Mouse (Mus musculus) midbrain, embryonic 13.5 days (tissue): ENCODE results near the gene Dhrs13. TPM values are rescaled to one million over a fixed set of nuclear protein-coding genes. Genes with fewer than 3 reads are reported as not detected.

Experiments
- ATAC-seq: fragments of 200-750 bp; cut with Nextera tagmentation; 2 replicates; pipeline ENCODE4 v1.8.0; 2017; ENCODE audit warnings: mild to moderate bottlenecking, moderate TSS enrichment, moderate library complexity
- H3K27ac ChIP-seq: fragments of 300-500 bp; sonication (generic); 2 replicates; pipeline ENCODE4 v1.5.1; 2015; ENCODE audit warnings: inconsistent platforms, mild to moderate bottlenecking, moderate library complexity
- H3K27me3 ChIP-seq: fragments of 300-500 bp; sonication (generic); 2 replicates; pipeline ENCODE4 v1.6.1; 2015; ENCODE audit warnings: mild to moderate bottlenecking, inconsistent platforms
- H3K36me3 ChIP-seq: fragments of 300-500 bp; sonication (generic); 2 replicates; pipeline ENCODE4 v1.6.1; 2015; ENCODE audit warnings: mild to moderate bottlenecking, inconsistent platforms
- H3K4me1 ChIP-seq: fragments of 300-500 bp; sonication (generic); replicated peaks from 2 replicates; pipeline ENCODE4 v1.6.1; 2015; ENCODE audit warnings: inconsistent platforms
- H3K4me2 ChIP-seq: fragments of 300-500 bp; sonication (generic); replicated peaks from 2 replicates; pipeline ENCODE4 v1.6.1; 2015; ENCODE audit warnings: moderate library complexity, mild to moderate bottlenecking, inconsistent platforms
- H3K4me3 ChIP-seq: fragments of 300-500 bp; sonication (generic); replicated peaks from 2 replicates; pipeline ENCODE4 v1.5.1; 2015; ENCODE audit warnings: mild to moderate bottlenecking, inconsistent platforms
- H3K9ac ChIP-seq: fragments of 300-500 bp; sonication (generic); replicated peaks from 2 replicates; pipeline ENCODE4 v1.6.1; 2015; ENCODE audit warnings: mild to moderate bottlenecking, inconsistent platforms
- H3K9me3 ChIP-seq: fragments of 300-500 bp; sonication (generic); 2 replicates; pipeline ENCODE4 v1.6.1; 2016; ENCODE audit warnings: mild to moderate bottlenecking, inconsistent platforms
- WGBS: fragments of 180-500 bp; shearing (Covaris S2); methylation state at CpG from one replicate; pipeline ENCODE4 v1.1.7; 2015; 5-methylcytosine and 5-hydroxymethylcytosine counted together
- polyA plus RNA-seq: library from polyadenylated mRNA; unstranded; fragments of >200 nt; fragmentation: Nextera tagmentation; extraction: Ambion mirVana; gene quantifications from 2 replicates; pipeline ENCODE4 v1.2.1, GENCODE M21; 2015

Gene Dhrs13
- polyA plus RNA-seq = 31.6 and 32.4 TPM in 2 replicates

- H3K4me1 ChIP-seq = peaks cover 36% of the 10 kb centered on the region
- peak within 1 kb of the TSS; percentile 74 for H3K4me2 ChIP-seq
- ATAC-seq = peak; percentile 96
- H3K9me3 ChIP-seq = no peaks in the 10 kb centered on the region
- no peaks in the 10 kb centered on the region for H3K27me3 ChIP-seq
- under 1% methylated on average over 93 of the region's 96 CpGs for WGBS
- H3K27ac ChIP-seq = peak within 1 kb of the TSS; percentile 97
- peak within 1 kb of the TSS; percentile 72 for H3K4me3 ChIP-seq
- H3K9ac ChIP-seq = peak within 1 kb of the TSS; percentile 86
- peaks cover 46% of the 10 kb centered on the region for H3K36me3 ChIP-seq
Observed at GRCm38 (mm10) chr11:78031947-78032808, at the start of gene Dhrs13. Gene Dhrs13 (plus strand): TSS chr11:78032280.

- Histone ChIP-seq H3K27ac (peak within 1 kb of the TSS; percentile 97), H3K36me3 (peaks cover 19% of the 10 kb centered on the region), H3K4me2 (peak within 1 kb of the TSS; percentile 91), H3K27me3 (peaks cover 13% of the 10 kb centered on the region), H3K4me3 (peak within 1 kb of the TSS; percentile 100), H3K9me3 (no peaks in the 10 kb centered on the region), H3K4me1 (peaks cover 27% of the 10 kb centered on the region), H3K9ac (peak within 1 kb of the TSS; percentile 99)
- under 1% methylated on average over 57 of the region's 62 CpGs for WGBS
- peak; percentile 85 for ATAC-seq
Observed at GRCm38 (mm10) chr11:77982441-77982905, 49.6 kb upstream of the Dhrs13 start, which contains the start of gene Phf12. Gene Phf12 (plus strand): TSS chr11:77982754.

GRCm38 (mm10) chr11:77983191-77983936 lies 48.7 kb upstream of the Dhrs13 start:
- ATAC-seq = no peak
- peaks cover 27% of the 10 kb centered on the region for H3K4me1 ChIP-seq
- H3K9ac ChIP-seq = peak overlapping the region; percentile 99
- H3K36me3 ChIP-seq = peaks cover 12% of the 10 kb centered on the region
- 1% methylated on average over 29 of the region's 32 CpGs for WGBS
- H3K4me2 ChIP-seq = peak overlapping the region; percentile 91
- H3K4me3 ChIP-seq = peak overlapping the region; percentile 100
- H3K9me3 ChIP-seq = no peaks in the 10 kb centered on the region
- peaks cover 5% of the 10 kb centered on the region for H3K27me3 ChIP-seq
- H3K27ac ChIP-seq = peak overlapping the region; percentile 97

- Histone ChIP-seq H3K36me3 (peaks cover 20% of the 10 kb centered on the region), H3K4me2 (peak overlapping the region; percentile 91), H3K9ac (peak overlapping the region; percentile 99), H3K4me3 (peak overlapping the region; percentile 100), H3K4me1 (peaks cover 27% of the 10 kb centered on the region), H3K9me3 (no peaks in the 10 kb centered on the region), H3K27me3 (no peaks in the 10 kb centered on the region), H3K27ac (peak overlapping the region; percentile 97)
- WGBS = under 1% methylated on average over 47 of the region's 63 CpGs
- ATAC-seq = peak; percentile 1; the same call in 1 of the 2 replicates
Observed at GRCm38 (mm10) chr11:77983937-77984835, 47.9 kb upstream of the Dhrs13 start.

- no peaks in the 10 kb centered on the region for H3K9me3 ChIP-seq
- H3K9ac ChIP-seq = peak overlapping the region; percentile 99
- H3K27ac ChIP-seq = peak overlapping the region; percentile 97
- peak overlapping the region; percentile 100 for H3K4me3 ChIP-seq
- ATAC-seq = no peak
- WGBS = under 1% methylated on average over 13 of the region's 13 CpGs
- peak overlapping the region; percentile 91 for H3K4me2 ChIP-seq
- H3K27me3 ChIP-seq = no peaks in the 10 kb centered on the region
- H3K36me3 ChIP-seq = peaks cover 20% of the 10 kb centered on the region
- H3K4me1 ChIP-seq = peaks cover 27% of the 10 kb centered on the region
Observed at GRCm38 (mm10) chr11:77984836-77985231, 47.2 kb upstream of the Dhrs13 start.

GRCm38 (mm10) chr11:77985541-77986065 lies 46.5 kb upstream of the Dhrs13 start:
- Histone ChIP-seq H3K27me3 (no peaks in the 10 kb centered on the region), H3K4me3 (peak overlapping the region; percentile 100), H3K9me3 (no peaks in the 10 kb centered on the region), H3K4me1 (peaks cover 25% of the 10 kb centered on the region), H3K9ac (peak overlapping the region; percentile 99), H3K4me2 (peak overlapping the region; percentile 91), H3K36me3 (peaks cover 25% of the 10 kb centered on the region), H3K27ac (peak overlapping the region; percentile 97; the same call in 1 of the 2 replicates)
- WGBS = 75% methylated on average over 3 of the region's 3 CpGs
- no peak for ATAC-seq

GRCm38 (mm10) chr11:77989071-77989690 lies 42.9 kb upstream of the Dhrs13 start:
- ATAC-seq = no peak
- Histone ChIP-seq H3K4me3 (no peak overlapping the region), H3K27me3 (no peaks in the 10 kb centered on the region), H3K9me3 (no peaks in the 10 kb centered on the region), H3K4me1 (peaks cover 18% of the 10 kb centered on the region), H3K36me3 (peaks cover 35% of the 10 kb centered on the region), H3K9ac (no peak overlapping the region), H3K4me2 (no peak overlapping the region), H3K27ac (no peak overlapping the region)
- WGBS = 96% methylated on average over 13 of the region's 13 CpGs

GRCm38 (mm10) chr11:77995556-77995955 lies 36.5 kb upstream of the Dhrs13 start:
- Histone ChIP-seq H3K27ac (no peak overlapping the region), H3K9me3 (no peaks in the 10 kb centered on the region), H3K4me3 (no peak overlapping the region), H3K4me1 (no peaks in the 10 kb centered on the region), H3K9ac (no peak overlapping the region), H3K4me2 (no peak overlapping the region), H3K27me3 (no peaks in the 10 kb centered on the region), H3K36me3 (peaks cover 24% of the 10 kb centered on the region)
- ATAC-seq = no peak
- WGBS = 90% methylated on average over 1 of the region's 1 CpGs

- 97% methylated on average over 5 of the region's 5 CpGs for WGBS
- no peak overlapping the region for H3K4me2 ChIP-seq
- H3K27ac ChIP-seq = no peak overlapping the region
- peaks cover 65% of the 10 kb centered on the region for H3K36me3 ChIP-seq
- no peak for ATAC-seq
- H3K27me3 ChIP-seq = no peaks in the 10 kb centered on the region
- no peaks in the 10 kb centered on the region for H3K9me3 ChIP-seq
- peaks cover 11% of the 10 kb centered on the region for H3K4me1 ChIP-seq
- H3K9ac ChIP-seq = no peak overlapping the region
- no peak overlapping the region for H3K4me3 ChIP-seq
Observed at GRCm38 (mm10) chr11:78006446-78006845, 25.6 kb upstream of the Dhrs13 start.

- WGBS = 22% methylated on average over 4 of the region's 4 CpGs
- H3K27me3 ChIP-seq = no peaks in the 10 kb centered on the region
- H3K4me2 ChIP-seq = no peak overlapping the region
- peaks cover 90% of the 10 kb centered on the region for H3K36me3 ChIP-seq
- no peak overlapping the region for H3K9ac ChIP-seq
- peak; percentile 67 for ATAC-seq
- no peaks in the 10 kb centered on the region for H3K9me3 ChIP-seq
- no peaks in the 10 kb centered on the region for H3K4me1 ChIP-seq
- H3K4me3 ChIP-seq = no peak overlapping the region
- no peak overlapping the region for H3K27ac ChIP-seq
Observed at GRCm38 (mm10) chr11:78019676-78020075, 12.4 kb upstream of the Dhrs13 start.

GRCm38 (mm10) chr11:78023607-78024006 lies 8.5 kb upstream of the Dhrs13 start:
- Histone ChIP-seq H3K36me3 (peaks cover 87% of the 10 kb centered on the region), H3K4me2 (no peak overlapping the region), H3K27me3 (no peaks in the 10 kb centered on the region), H3K9me3 (no peaks in the 10 kb centered on the region), H3K4me3 (no peak overlapping the region), H3K9ac (no peak overlapping the region), H3K27ac (no peak overlapping the region), H3K4me1 (no peaks in the 10 kb centered on the region)
- 81% methylated on average over 8 of the region's 8 CpGs for WGBS
- ATAC-seq = no peak
